Mouse (Mus musculus): ENCODE measurements at regions not wholly inside any gene's neighbourhood (a gene's known extent, or its start where the extent isn't known, plus 50 kb on each side); places are given as distances from the start of the nearest gene placed in this dataset.

DNA sequence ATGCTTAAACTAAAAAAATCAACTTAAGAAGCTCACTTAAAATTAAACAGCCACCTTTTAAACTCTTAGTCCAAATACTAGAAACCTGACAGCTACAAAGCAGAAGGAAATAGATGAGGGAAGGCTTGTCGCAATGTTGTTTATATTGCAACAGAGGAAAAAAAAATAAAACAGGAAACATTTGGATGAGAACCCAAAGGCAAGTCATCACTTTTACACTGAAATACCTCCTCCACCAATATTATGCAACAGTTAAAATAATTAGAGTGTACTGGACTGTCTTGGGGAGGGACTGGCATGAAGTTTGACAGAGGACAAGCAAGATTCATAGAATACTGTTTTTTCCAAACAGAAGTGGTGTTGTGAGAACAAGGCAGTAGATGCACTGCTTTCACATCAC lies 263.6 kb upstream of the Slc30a5 start:
- DNase-seq = no peak

DNA sequence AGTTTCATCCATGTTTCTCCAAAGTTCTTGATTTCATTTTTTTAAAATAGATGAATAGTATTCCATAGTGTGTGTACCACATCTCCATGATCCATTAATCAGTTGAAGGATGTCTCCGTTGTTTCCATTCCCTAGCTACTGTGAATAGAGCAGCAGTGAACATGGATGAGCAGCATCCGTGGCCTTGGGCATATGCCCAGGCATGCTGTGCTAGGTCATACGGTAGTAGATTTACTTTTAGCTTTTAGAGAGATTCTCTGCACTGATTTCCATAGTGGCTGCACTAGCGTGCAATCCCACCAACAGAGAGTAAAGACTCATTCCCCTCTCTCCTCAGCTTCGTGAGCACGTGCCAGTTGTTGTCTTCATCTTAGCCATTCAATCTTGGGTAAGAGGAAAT lies 263.0 kb upstream of the Slc30a5 start:
- no peak for DNase-seq

DNA sequence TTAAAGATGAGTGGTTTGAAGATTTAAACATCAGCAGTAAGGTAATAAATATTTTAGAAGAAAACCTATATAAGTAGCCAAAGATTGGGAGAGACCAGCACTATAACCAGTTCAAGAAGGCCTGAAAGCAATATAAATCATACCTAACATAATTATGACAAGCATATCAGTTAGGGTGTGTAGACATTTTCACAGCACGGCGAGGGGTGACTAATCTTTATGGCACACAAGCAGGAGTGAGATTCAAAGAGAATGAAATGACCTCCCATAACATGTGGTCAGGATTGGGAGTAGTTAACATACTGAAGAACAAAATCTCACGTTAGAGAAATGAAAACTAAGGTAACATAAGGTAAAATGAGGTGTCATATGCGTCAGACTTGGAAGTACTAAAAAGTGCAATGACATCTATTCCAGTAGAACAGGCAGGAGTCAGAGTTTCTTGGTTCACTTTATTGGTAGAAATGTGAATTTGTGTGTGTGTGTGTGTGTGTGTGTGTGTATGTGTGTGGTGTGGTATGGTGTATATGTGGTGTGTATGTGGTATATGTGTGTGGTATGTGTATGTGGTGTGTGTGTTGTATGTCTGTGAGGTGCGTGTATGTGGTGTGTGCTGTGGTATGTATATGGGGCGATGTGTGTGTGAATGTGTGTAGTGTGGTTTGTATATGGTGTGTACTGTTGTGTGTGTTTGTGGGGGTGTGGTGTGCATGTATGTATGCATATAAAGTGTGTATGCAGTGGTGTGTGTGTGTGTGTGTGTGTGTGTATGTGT lies 262.0 kb upstream of the Slc30a5 start:
- DNase-seq = no peak

- DNase-seq = no peak
These were observed 259.5 kb upstream of the Slc30a5 start for GRCm38 (mm10) chr13:101092743-101093131.

GRCm38 (mm10) chr13:101092033-101092742 lies 259.0 kb upstream of the Slc30a5 start:
- DNase-seq = no peak

GRCm38 (mm10) chr13:101085182-101085581 lies 252.0 kb upstream of the Slc30a5 start:
- DNase-seq = no peak

DNA sequence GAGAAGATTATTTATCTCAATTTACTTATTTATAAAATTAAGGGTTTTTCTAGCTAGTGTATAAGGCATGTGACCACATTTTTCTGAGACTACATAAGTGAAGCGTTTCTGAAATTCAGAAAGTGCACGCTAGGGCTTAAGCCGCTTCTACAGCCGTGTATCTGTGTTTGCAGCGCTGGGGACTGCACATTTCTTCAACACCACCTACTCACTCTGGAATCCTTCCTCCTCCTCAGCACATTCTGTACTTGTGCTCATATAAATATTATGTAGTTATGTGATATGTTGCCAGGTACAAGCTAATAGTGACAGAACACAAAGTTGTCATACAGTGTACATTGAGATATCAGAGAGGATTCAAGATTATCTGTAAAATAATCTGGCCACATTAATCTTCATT lies 251.0 kb upstream of the Slc30a5 start:
- no peak for DNase-seq

- no peak for DNase-seq
These were observed 250.2 kb upstream of the Slc30a5 start for GRCm38 (mm10) chr13:101083416-101083815.

DNA sequence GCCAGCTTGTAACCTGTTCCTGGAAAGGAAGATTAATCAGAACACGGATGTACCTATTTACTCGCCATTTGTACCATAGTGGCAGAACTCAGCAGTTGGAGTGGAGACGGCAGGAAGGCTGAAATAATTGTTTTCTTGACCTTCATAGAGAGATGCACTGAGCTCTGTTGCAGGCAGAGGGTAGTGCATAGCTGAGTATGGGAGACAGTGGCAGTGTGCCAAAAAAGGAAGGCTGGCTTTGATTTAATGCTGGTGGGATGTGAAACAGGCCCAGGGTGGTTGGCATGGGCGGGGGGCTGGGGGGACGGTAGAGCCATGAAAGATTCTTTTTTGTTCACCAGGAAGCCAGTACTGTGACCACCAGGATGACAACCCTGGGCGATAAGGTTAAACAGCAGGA lies 235.3 kb upstream of the Slc30a5 start:
- DNase-seq = no peak

DNA sequence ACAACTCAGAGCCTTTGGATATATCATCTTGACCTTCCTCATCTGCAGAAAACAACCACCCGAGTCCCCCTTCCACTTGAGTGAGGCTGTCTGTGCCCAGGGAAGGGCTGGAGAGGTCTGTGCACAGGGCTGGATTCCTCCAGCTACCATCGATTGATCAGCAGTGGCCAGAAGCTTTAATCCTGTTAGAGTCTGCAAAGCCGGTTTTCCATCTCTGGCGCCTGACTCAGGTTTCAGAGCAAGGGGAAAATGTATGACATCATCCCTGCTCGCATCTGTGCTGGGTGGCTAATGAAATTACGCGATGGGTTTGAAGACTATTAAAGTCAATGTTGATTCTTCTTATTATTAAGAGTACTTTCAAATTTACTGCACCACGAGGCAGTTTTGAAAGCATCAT lies 229.4 kb upstream of the Slc30a5 start:
- no peak for DNase-seq

GRCm38 (mm10) chr13:101061233-101062144 lies 228.3 kb upstream of the Slc30a5 start:
- no peak for DNase-seq

- no peak for DNase-seq
These were observed 216.3 kb upstream of the Slc30a5 start for GRCm38 (mm10) chr13:101049511-101049910.

DNA sequence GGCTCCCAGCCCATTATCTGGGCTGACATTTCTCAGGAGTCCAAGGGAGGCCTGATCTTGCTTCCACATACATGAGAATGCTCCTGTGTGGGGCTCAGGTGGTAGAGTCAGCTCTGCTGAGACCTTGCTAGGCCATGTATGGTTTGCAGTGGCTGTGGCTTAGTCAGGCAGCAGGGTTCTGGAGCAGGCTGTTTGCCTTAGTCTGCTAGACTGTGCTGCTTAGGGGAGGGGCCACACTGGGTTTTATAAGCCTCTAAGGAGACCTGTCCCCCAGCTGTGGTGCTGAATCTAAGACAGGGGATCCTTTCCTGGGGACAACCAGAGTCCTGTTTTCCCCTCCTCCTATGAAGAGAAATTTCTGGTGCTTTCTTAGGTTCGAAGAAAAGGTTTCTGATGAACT lies 199.4 kb upstream of the Slc30a5 start:
- peak; percentile 14 for DNase-seq

DNA sequence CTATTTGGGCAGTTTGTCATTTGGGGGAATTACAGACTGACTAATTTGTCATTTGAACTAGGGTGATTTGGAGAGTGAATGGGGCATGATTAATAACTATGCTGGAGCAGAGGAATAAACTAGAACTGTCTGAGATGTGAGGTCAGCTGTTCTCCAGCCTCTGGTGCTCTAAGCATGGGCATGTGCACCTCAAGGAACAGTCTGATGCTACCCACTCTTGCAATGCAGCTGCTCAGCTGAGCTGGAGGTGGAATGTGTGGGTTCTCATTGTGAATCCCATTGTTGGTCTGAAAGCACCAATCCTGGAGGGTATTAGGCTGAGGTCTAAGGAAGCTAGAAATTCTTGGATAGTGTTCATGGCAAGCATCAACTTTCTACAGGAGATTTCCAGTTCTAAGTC lies 192.8 kb upstream of the Slc30a5 start:
- no peak for DNase-seq

- no peak for DNase-seq
These were observed 192.3 kb upstream of the Slc30a5 start for GRCm38 (mm10) chr13:101025488-101025887.

- no peak for DNase-seq
These were observed 191.7 kb upstream of the Slc30a5 start for GRCm38 (mm10) chr13:101024971-101025370.

GRCm38 (mm10) chr13:101019272-101019676 lies 186.0 kb upstream of the Slc30a5 start:
- no peak for DNase-seq

GRCm38 (mm10) chr13:101017041-101017440 lies 183.8 kb upstream of the Slc30a5 start:
- DNase-seq = no peak

DNA sequence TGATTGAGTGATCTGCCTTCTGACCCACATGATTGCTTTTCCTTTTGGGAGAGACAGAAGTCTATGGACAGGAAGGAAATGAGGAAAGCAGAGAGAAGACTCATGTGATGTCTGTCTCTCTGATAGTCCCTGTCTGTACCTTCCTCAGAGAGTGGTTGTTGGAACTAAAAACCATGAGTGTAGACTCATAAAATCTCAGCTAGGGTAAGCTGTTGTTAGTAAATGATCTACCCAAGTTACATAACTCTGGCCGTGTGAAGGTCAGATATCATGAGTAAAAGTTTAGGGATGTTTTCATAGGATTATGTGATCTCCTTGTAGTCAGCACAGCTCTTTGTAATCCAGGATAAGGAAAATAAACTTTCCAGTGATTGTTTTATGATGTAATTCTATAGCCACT lies 183.0 kb upstream of the Slc30a5 start:
- DNase-seq = no peak

GRCm38 (mm10) chr13:101015435-101015834 lies 182.2 kb upstream of the Slc30a5 start:
- no peak for DNase-seq

DNA sequence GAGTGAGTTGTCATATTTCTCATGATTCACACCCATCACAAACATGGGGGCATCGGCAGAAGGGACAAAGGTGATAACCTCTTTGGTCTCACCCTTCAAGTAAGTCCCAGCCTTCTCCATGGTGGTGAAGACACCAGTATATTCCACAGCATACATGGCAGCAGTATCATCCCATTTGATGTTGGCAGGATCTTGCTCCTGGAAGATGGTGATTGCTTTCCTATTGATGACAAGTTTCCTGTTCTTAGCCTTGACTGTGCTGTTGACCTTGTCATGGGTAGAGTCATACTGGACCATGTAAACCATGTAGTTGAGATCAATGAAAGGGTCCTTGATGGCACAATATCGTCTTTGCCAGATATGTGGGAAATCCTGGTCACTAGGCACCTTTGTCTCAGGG lies 180.4 kb upstream of the Slc30a5 start:
- no peak for DNase-seq

DNA sequence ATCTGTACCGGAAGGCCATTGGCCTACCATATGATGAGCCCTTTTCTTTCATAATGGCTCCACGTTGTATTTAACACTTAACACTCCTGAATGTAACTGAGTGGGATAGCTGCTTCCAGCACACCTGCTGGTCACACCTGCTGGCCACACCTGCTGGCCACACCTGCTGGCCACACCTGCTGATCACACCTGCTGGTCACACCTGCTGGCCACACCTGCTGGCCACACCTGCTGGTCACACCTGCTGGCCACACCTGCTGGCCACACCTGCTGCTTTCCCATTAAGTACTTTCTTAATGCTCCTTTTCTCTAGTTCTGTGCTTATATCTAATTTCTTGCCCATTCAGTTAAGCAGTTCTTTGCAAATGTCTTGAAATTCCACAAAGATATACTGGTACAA lies 157.4 kb upstream of the Slc30a5 start:
- DNase-seq = no peak

Data from liver (tissue).